Mouse (Mus musculus) brain, adult 2 months (tissue): ENCODE results near the gene Dusp1.

ENCODE experiments used
- DNase-seq: peaks from one replicate; pipeline ENCODE4 v3.0.0; 2011; ENCODE audit warnings: low read depth, low spot score

Gene Dusp1

DNA sequence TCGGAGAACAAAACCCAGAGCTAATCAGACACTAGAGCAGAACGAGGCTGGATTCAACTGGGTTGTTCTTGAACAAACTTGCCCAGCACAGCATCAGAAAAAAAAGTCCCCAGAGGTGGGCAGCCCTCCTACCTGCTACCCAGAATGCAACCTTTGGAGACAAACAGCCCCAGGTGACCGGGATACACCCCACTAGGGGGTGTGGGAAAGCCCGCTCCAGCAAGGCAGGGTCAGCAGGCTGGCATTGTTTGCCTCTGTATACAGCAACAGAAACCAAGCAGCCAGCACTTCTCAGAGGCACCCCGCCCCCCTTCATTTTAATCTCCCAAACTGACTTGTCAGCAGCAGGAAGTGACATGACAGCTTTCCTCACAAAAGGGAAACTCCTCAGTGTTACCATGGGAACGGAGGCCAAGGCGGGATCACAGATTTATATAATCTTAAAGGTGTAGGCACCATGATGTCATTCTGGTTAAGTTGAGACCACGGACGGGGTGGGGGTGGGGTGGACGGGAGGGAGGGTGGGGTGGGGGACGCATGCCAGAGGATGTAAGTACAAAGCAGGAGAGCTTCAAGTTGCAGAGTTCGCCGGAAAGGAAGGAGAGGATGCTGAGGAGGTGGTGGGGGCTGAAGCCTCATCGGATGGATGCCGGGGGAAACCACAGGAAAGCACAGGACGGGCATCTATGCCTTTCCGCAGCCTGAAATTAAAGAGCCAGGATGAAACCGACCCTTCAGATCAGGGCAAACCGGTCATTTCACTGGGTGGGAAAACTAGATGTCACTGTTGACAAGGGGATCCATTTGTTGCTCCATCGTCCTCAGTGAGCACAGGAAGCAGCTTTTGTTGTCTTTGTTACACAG, 58.9 kb downstream of the Dusp1 start:
- DNase-seq = peak; percentile 96

- no peak for DNase-seq
Measured at GRCm38 (mm10) chr17:26501826-26502225, 60.1 kb downstream of the Dusp1 start.

DNA sequence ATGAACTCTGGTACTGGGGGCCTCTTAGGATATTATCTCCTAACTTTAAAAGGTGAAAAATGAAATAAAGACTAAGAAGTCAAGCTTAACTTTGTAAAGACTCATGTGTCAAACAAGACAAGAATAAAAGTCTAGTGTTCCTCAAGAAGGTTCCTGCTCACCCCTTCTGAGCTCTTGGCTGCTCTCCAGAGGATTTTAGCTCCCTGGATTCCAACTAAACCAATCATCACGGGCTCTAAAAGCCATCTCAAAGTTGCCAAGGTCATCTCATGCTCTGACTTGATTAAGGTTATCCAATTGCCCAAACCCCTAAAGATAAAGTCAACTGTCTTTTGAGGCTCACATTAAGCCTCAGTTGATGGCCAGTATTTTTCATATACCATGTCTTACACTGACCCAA, 63.3 kb downstream of the Dusp1 start:
- no peak for DNase-seq

DNA sequence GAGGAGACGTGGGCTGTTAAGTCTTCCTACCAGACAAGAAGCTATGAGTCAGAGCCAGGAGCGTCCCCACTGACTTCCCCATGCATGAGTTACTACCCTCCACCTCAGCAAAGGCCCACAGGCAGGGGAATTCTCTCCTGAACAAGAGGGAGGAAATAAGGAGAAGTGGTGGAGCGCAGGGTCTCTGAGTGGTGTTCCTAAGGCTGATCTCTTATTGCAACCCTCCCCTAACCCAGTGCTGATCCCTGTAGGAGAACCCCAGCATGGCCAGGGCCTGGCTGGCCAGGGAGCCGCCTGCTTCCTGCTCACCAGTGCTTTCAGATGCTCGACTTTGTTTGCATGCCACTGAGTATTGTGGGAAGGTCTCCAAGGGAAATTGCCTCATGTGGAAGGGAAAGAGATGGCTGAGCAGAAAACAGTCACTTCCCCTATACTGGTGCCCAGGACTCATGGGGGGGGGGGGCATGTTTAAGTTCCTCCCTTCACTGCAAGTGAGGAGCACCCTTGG, 64.5 kb downstream of the Dusp1 start:
- peak; percentile 41 for DNase-seq

DNA sequence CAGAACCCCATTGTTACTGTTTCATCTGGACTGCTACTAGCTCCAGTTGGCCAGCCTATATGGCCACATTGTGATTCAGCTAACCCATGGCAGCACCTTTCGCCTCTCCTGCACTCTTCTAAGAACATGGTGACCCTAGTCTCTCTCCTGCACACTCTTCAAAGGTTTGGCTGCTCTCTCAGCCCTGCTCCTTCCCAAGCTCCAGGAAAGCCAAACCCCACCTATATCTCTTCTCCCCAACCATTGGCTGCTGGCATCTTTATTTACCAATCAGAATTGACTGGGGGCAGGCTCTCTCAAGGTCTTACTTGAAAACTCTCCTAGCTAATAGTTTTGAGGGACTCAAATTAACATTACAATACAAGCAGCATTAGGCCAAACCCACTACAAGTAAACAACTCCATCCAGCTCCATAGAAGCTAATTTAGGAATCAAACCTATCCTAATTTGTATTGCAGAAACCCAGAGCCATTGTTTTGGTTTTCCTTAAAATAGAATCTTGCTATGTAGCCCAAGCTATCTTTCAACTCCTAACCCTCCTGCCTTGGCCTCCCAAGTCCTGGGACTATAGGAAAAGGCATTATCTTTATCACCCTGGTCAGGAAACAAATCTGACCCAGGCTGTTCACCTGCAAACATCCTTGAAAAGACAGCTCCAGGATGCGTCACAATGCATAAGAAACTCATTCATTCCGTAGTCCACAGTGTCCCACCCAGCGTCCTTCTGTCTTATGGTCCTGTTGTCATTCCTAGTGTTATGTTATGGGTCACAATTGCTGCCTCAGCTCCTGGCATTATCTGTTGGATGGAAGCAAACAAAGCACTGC, 67.1 kb downstream of the Dusp1 start:
- no peak for DNase-seq

DNA sequence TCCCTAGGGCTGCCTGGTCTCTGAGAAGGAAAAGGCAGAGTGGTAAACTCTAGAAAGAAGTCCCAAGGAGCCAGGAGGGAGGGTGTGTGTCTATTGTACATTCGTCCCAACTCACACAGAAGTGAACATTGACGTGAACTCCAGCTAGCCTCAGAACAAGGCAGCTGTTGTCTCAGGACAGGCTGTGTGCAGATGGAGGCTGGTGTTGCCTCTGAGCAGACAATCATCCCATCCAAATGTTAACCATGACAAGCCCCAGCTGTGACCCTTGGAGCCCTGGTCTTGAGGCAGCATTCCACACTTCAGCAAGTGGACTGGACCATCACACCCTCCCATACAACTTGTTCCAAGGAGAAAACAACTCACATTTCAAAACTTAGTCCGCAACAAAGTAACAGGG, 69.7 kb downstream of the Dusp1 start:
- DNase-seq = peak; percentile 65

- DNase-seq = peak; percentile 62
Measured at GRCm38 (mm10) chr17:26490910-26491309, 71.0 kb downstream of the Dusp1 start.

GRCm38 (mm10) chr17:26490072-26490471, 71.9 kb downstream of the Dusp1 start:
- no peak for DNase-seq

GRCm38 (mm10) chr17:26488711-26489403, 73.1 kb downstream of the Dusp1 start:
- DNase-seq = no peak

DNA sequence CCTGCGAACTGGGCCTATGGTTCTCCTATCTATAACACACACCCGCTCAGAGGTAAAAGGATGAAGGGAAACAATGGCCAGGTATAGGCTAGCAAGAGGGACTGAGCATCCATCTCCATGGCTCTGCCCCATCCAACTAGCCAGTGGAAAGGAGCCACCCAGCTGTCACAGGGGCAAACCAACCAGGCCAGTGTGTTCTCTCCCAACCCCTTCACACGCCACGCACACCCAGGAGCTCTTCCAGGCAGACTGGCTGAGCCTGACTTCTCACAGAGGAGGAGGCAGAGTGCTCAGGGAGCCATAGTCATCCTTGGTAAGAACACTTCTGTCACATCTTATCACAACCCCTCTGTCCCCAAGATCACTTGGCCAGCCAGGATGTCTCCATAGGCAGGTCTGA, 74.0 kb downstream of the Dusp1 start:
- no peak for DNase-seq

- DNase-seq = peak; percentile 35
Measured at GRCm38 (mm10) chr17:26487266-26487665, 74.7 kb downstream of the Dusp1 start.

- DNase-seq = no peak
Measured at GRCm38 (mm10) chr17:26484626-26485421, 77.1 kb downstream of the Dusp1 start.

- DNase-seq = no peak
Measured at GRCm38 (mm10) chr17:26480956-26481355, 81.0 kb downstream of the Dusp1 start.

DNA sequence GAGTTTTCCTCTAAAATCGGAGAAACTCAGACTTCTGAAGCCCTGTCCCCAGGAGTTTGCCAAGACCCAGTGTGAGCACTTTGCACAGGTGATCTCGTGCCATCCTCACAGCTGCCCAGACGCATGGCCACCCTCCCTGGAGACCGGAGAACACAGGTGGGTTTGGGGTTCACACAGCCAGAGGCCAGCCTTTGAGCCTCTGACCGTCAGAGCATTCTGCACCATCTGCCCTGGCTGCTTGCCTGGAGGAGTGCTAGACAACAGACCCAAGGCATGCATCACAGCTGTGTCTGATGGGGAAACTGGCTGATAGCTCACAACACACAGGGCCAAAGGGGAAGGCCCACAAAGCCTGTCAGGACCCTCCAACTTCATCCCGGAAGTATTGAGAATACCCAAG, 82.3 kb downstream of the Dusp1 start:
- DNase-seq = peak; percentile 36

DNA sequence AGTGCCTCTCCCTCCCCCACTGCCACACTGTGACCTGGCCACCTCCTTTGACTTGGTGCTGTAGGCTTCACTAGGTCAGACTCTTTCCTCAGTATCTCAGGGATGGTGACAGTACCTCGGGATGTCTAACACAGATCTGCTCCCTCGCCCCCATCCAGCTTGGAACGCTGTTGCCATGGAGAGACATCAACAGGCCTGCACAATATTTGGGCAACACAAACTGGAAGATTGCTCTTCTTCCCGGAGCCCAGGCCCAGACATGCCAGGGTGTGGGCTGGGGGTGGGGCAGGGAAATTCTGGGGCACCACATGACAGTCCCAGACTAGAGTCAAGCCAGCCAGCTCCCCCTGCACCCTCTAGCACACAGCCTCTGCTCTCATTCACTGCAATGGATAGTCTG, 83.3 kb downstream of the Dusp1 start:
- no peak for DNase-seq

DNA sequence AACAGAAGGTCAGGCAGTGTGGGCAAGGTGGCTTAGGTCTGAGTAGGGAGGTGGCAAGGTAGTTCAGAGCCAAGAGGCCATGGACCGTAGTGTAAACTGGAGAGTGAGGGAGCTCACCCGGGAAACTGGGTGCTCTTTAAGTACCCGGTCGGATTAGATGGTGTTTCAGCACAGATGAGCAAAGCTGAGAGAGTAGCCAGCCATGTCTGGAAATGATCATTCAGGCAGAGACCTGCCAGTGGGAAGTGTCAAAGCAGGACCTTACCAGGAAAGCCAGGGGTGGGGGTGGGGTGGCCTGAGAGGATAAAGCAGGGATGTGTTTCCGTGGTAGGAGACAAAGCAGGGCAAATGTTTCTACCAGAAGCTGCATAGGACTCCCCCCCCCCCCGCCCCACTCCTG, 85.1 kb downstream of the Dusp1 start:
- no peak for DNase-seq

- DNase-seq = no peak
Measured at GRCm38 (mm10) chr17:26468102-26468894, 93.6 kb downstream of the Dusp1 start.

DNA sequence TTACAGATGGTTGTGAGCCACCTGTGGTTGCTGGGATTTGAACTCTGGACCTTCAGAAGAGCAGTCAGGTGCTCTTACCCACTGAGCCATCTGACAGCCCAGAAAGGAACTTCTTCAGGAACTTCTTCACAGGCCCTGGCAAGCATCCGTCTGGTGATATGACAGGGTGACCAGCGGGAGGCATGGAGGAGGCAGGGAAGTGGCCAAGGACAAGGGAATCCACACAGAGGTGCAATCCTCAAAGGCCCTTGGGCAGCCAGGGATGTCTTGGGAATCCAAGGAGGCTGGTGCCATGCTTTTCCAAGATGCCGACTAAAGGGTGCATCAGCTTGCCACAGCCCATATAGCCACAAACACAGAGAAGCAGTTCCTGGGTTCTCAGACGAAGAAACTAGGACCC, 94.3 kb downstream of the Dusp1 start:
- no peak for DNase-seq

DNA sequence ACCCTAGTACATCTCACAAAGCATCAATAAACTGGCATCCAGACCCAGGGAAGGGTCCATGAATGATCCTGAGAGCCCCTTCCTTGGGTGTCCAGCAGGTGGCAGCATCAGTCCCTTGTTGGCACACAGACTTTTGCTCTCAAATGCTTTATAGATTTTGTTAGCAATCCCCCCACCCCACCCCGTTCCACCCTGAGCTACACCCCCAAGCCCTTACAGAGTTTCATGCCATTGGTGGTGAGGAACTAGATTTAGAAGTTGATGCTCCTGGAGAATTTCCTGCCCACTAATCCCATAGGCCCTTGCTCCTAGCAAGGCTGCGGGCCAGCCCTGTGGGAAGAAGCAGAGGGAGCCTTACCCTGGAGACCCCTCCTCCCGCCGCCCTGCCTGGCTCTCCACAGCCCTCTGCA, 95.2 kb downstream of the Dusp1 start:
- peak; percentile 82 for DNase-seq

- DNase-seq = no peak
Measured at GRCm38 (mm10) chr17:26464972-26465371, 97.0 kb downstream of the Dusp1 start.
